In the genomic region with DNA sequence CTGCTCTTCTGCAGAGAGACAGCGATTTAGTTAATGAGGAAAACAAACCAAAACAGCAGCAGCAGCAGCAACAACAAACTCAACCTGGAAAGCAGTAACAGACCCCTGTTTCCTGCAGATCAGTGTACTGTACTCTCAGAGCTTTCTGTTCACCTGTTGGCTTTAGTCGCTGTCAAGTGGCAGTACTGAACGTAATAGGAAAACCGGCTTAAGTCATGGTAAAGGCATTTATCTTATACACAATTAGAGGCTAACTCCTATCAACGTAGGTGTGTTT, we compare ENCODE assay signal across 8 mouse cellular contexts. TPM values are rescaled to one million over a fixed set of nuclear protein-coding genes. Genes with fewer than 3 reads are reported as not detected.
DNase-seq lines count a peak whose midpoint lies in the region; ATAC-seq and TF ChIP-seq lines count a peak whose summit lies in the region.

No protein-coding gene starts in this region.

- H3ac ChIP-seq in myocyte (ENCODE audit: control insufficient read depth, insufficient read length) = no peak overlapping the region

- H3K9me3 ChIP-seq in embryonic facial prominence, embryonic 14.5 days (ENCODE audit: control insufficient read depth, low read length) = no peaks in the 10 kb centered on the region
- no peaks in the 10 kb centered on the region for H3K9me3 ChIP-seq in intestine, embryonic 14.5 days (ENCODE audit: control insufficient read depth, low read length)

- no peaks in the 10 kb centered on the region for H3K4me1 ChIP-seq in embryonic facial prominence, embryonic 14.5 days (ENCODE audit: control insufficient read depth, insufficient read depth, low read length)
- peaks cover 11% of the 10 kb centered on the region for H3K4me1 ChIP-seq in intestine, embryonic 14.5 days (replicated peaks; ENCODE audit: control insufficient read depth, insufficient read depth, low read length)

- no peak for ATAC-seq in embryonic facial prominence, embryonic 14.5 days (ENCODE audit: low read depth)
- ATAC-seq in intestine, embryonic 14.5 days (replicated peaks; ENCODE audit: low FRiP score, low TSS enrichment, low read depth) = no peak

- no peaks in the 10 kb centered on the region for H3K79me2 ChIP-seq in myocyte (ENCODE audit: control insufficient read depth, insufficient read depth)

- peaks cover 8% of the 10 kb centered on the region; the same call in 1 of the 2 replicates for H3K36me3 ChIP-seq in embryonic facial prominence, embryonic 14.5 days (ENCODE audit: control insufficient read depth, insufficient read depth, low read length)
- no peaks in the 10 kb centered on the region; the same call in 1 of the 2 replicates for H3K36me3 ChIP-seq in intestine, embryonic 14.5 days (ENCODE audit: control insufficient read depth, insufficient read depth, low read length)
- no peaks in the 10 kb centered on the region for H3K36me3 ChIP-seq in myocyte (ENCODE audit: control insufficient read depth, insufficient read depth)

- intact Hi-C loops in left cerebral cortex, adult 2 months (cut with DNase I) = no loop called here

- no peak for TF ChIP-seq CTCF in left cerebral cortex, adult 2 months (IDR thresholded peaks at IDR 0.05)

- H3K27me3 ChIP-seq in embryonic facial prominence, embryonic 14.5 days (replicated peaks; ENCODE audit: control insufficient read depth, insufficient read depth, low read length) = no peaks in the 10 kb centered on the region
- no peaks in the 10 kb centered on the region for H3K27me3 ChIP-seq in intestine, embryonic 14.5 days (replicated peaks; ENCODE audit: control insufficient read depth, insufficient read depth, low read length)
- H3K27me3 ChIP-seq in myocyte (ENCODE audit: control insufficient read depth, insufficient read depth, insufficient read length) = no peaks in the 10 kb centered on the region

- H3K4me2 ChIP-seq in embryonic facial prominence, embryonic 14.5 days (ENCODE audit: low read depth, low read length) = peak overlapping the region; percentile 76
- H3K4me2 ChIP-seq in intestine, embryonic 14.5 days (ENCODE audit: low read length) = peak overlapping the region; percentile 51
- H3K4me2 ChIP-seq in myocyte (ENCODE audit: low read depth) = peak overlapping the region; percentile 80

- WGBS in embryonic facial prominence, embryonic 14.5 days = 54% methylated on average over 5 of the region's 5 CpGs
- 53% methylated on average over 5 of the region's 5 CpGs for WGBS in intestine, embryonic 14.5 days

- peak overlapping the region; percentile 100 for H3K9ac ChIP-seq in embryonic facial prominence, embryonic 14.5 days (ENCODE audit: low read depth, low read length)
- peak overlapping the region; percentile 23; the same call in 1 of the 2 replicates for H3K9ac ChIP-seq in intestine, embryonic 14.5 days (ENCODE audit: low read length)

- peak overlapping the region; percentile 77 for H3K4me3 ChIP-seq in left cerebral cortex, adult 2 months
- peak overlapping the region; percentile 93 for H3K4me3 ChIP-seq in embryonic facial prominence, embryonic 14.5 days (ENCODE audit: low read depth, low read length)
- peak overlapping the region; percentile 86 for H3K4me3 ChIP-seq in intestine, embryonic 14.5 days (ENCODE audit: low read depth, low read length)
- peak overlapping the region; percentile 47 for H3K4me3 ChIP-seq in myocyte

- no peak for DNase-seq in left cerebral cortex, adult 2 months (ENCODE audit: extremely low spot score in 1 of 2, low spot score in 2 of 2)
- DNase-seq in left cerebral cortex, adult 18-20 months (ENCODE audit: low spot score in 2 of 2) = no peak
- DNase-seq in embryonic facial prominence, embryonic 14.5 days (ENCODE audit: low spot score) = no peak
- peak; percentile 59 for DNase-seq in intestine, embryonic 14.5 days (ENCODE audit: low spot score)
- no peak for DNase-seq in thymus, postnatal 4 days
- no peak for DNase-seq in thymus, postnatal 25 days
- DNase-seq in thymus, postnatal 14 days = no peak

- H3K27ac ChIP-seq in left cerebral cortex, adult 2 months = no peak overlapping the region
- H3K27ac ChIP-seq in embryonic facial prominence, embryonic 14.5 days (replicated peaks; ENCODE audit: low read depth, low read length) = peak overlapping the region; percentile 100; the same call in 1 of the 2 replicates
- no peak overlapping the region for H3K27ac ChIP-seq in intestine, embryonic 14.5 days (ENCODE audit: low read depth)

- TF ChIP-seq POLR2A in myocyte (IDR thresholded peaks at IDR 0.05; ENCODE audit: insufficient read length, low read depth) = no peak

TF ChIP-seq in myocyte, 11 proteins besides CTCF, POLR2A, EP300 and RAD21:
- no peak for TF ChIP-seq CEBPB (IDR thresholded peaks at IDR 0.05; ENCODE audit: insufficient read depth, poor library complexity, severe bottlenecking)
- TF ChIP-seq POLR2AphosphoS2 (IDR thresholded peaks at IDR 0.05; ENCODE audit: insufficient read length, low read depth) = no peak
- no peak for TF ChIP-seq TCF3 (IDR thresholded peaks at IDR 0.05; ENCODE audit: insufficient read length, low read depth)
- TF ChIP-seq E2F4 (IDR thresholded peaks at IDR 0.05; ENCODE audit: insufficient read depth) = no peak
- no peak for TF ChIP-seq TCF12 (IDR thresholded peaks at IDR 0.05; ENCODE audit: insufficient read depth, poor library complexity, severe bottlenecking)
- no peak for TF ChIP-seq USF1 (IDR thresholded peaks at IDR 0.05; ENCODE audit: low read depth)
- no peak for TF ChIP-seq SRF (IDR thresholded peaks at IDR 0.05; ENCODE audit: control insufficient read depth, insufficient read length, low read depth)
- no peak for TF ChIP-seq REST (IDR thresholded peaks at IDR 0.05; ENCODE audit: insufficient read depth, insufficient read length)
- TF ChIP-seq MYOG (IDR thresholded peaks at IDR 0.05; ENCODE audit: control insufficient read depth in 1 of 3, insufficient read depth in 1 of 3, insufficient read length in 2 of 3, low read depth in 2 of 3) = no peak
- TF ChIP-seq MAX (IDR thresholded peaks at IDR 0.05; ENCODE audit: low read depth) = no peak
- no peak for TF ChIP-seq MYOD1 (IDR thresholded peaks at IDR 0.05; ENCODE audit: control insufficient read depth in 1 of 3, insufficient read length in 2 of 3, low read depth in 2 of 3)
TF ChIP-seq in myocyte: peak in this region for 0.

RNA-seq across cellular contexts. Expression of gene N4bp2, which starts 2.3 kb away (rescaled TPM):
- total RNA-seq in left cerebral cortex, adult 2 months (2021) = 1 to 10 TPM; 6.4 to 7.7 TPM
- 1 to 10 TPM; 4.5 to 6.3 TPM for total RNA-seq in left cerebral cortex, adult 18-20 months (2021)
- 33.6 and 34.6 TPM in 2 replicates for polyA plus RNA-seq in embryonic facial prominence, embryonic 14.5 days (2014; fragmentation: Nextera tagmentation; extraction: Ambion mirVana)
- 41.0 and 43.4 TPM in 2 replicates for polyA plus RNA-seq in intestine, embryonic 14.5 days (2014; fragmentation: Nextera tagmentation; extraction: Ambion mirVana)
- 1.9 TPM for polyA plus RNA-seq in myocyte (2012; fragmentation: generic; extraction: Trizol)

Comparison
In these comparisons a context has a peak if more than half of its experiments do, and no peak if none do; other contexts are left out.
1. RNA of gene N4bp2, which starts 2.3 kb away (polyA plus RNA-seq): 41.0 to 43.4 TPM in intestine, embryonic 14.5 days and 33.6 to 34.6 TPM in embryonic facial prominence, embryonic 14.5 days; 1.9 TPM in myocyte (single experiment); every median in the first group is over 10 times any median in the second.
2. Peak in every context shown above with its lines, with median percentiles within 50 percentile points of each other: H3K4me3 ChIP-seq and H3K4me2 ChIP-seq.